Mouse (Mus musculus) neutrophil, adult 5-6 weeks (primary cell): ENCODE data around the gene Mrps5. TPM values are rescaled to one million over a fixed set of nuclear protein-coding genes. Genes with fewer than 3 reads are reported as not detected.
"Not testable (repeated sequence)": the region's sequence is repeated elsewhere in the genome, so short reads cannot be mapped to it uniquely, and the experiment has no call there.

Experiments used
- ATAC-seq: fragments of 151-379, 151-347 bp; 2 replicates; pipeline ENCODE4 v1.8.0; 2017; ENCODE audit warnings: mild to moderate bottlenecking, moderate TSS enrichment; ENCODE audit not compliant: insufficient number of reproducible peaks, poor library complexity, low FRiP score, severe bottlenecking; ENCODE audit errors: extremely low read depth
- total RNA-seq: library from RNA; stranded (forward); fragments of 200-1000 nt; gene quantifications from 2 replicates; pipeline ENCODE4 v1.2.3, GENCODE M21; 2017

Mrps5 gene
- total RNA-seq = 29.9 and 34.9 TPM in 2 replicates

DNA sequence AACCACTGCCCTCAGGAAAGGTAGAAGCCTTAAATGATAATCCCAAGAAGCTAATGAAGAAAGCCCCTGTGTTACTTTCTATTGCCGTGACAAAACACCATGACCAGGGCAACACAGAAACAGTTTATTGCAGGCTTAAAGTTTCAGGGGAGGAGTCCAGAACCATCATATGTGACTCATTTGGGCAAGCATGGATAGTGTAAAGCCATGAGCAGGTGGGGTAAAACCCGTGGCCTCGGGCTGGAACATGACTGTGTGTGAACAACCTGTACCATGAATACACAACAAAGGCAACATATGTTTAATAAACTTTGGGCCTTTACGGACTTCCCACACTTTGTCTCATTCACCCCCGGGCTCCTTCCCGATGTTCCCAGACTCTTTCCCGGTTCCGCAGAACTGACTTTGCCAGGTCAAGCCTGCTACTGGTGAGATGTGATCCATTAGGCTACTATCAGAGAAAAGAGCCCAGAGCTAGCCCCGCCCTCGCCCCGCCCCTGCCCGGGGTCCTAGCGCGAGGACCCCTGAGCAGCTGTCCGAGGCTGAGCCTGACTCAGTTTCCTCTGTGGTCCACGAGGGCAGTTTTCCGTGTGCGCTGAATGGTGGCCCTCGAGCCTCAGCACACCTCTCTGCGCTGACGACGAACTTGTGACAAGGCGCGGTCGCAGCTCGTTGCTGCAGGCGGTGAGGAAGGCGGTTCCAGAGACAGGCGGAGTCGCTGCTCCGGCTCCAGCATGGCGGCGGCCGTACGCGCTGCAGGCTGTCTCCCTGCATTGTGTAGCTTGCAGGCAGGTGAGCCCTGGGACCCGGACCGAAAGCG is at the start of gene Mrps5, which contains the start of gene Zfp661:
Mrps5 (plus strand) TSS at position 529 of the 820 bp plus-strand sequence.
Zfp661 (minus strand) TSS at position 401 of the 820 bp plus-strand sequence.
- ATAC-seq = peak; percentile 48

DNA sequence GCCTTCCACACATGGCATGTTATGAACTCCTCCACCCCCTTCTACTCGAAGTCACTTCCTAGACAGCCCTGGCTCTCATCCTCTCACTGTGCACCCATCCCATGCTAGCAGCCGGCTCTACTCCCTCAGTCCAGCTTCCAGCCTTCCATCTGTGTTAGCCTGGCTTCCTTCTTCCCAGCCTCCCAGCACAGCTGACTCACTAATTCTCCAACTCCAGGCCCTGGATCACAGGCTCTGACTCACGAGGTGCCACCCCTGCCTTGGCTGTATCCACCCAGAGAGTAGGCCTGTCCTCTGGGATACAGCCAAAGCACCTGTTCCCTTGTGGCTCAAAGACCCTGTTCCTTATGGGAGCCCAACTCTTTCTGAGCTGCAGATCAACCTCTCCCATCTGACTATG is 49.5 kb upstream of the Mrps5 start:
- no peak for ATAC-seq

DNA sequence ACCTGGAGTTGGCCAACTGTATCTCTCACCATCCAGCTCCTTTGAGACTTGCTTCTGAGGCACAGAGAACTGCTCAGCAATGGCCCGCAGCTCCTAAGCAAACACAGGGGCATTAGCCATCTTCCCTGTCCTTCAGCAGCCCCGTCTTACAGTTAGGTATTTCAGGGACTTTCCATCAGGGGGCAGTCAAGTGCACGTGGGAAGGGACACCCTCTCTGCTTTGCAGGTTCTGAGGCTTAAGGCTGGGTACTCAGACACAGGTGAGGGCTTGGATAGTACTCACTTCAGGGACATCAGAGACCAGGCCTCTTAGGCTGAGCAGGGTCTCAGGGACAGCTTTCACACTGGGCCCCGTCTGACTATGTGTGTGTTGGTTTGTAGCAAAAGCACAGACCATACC is 47.5 kb upstream of the Mrps5 start:
- no peak for ATAC-seq

DNA sequence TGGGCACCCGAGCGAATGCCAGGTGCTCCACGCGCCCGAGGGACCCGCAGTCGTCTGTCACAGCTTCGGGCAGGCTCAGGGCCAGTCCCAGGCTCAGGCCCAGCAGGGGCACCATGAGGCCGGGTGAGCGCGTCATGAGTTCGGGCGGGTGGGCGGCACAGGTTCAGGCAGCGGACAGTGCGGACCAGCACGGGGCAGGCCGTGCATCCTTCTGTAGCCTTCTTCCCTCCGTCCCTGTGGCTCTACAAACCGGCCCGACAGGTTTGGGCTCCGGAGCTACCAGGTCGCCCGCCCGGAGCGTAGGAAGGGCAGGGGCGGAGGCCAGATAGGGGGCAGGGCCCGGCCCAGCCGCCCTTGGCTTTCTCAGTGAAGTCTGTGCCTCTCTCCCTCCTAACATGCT is 45.8 kb upstream of the Mrps5 start, which contains the start of gene Prom2:
Prom2 (minus strand) TSS at position 283 of the 400 bp plus-strand sequence.
- ATAC-seq = no peak

DNA sequence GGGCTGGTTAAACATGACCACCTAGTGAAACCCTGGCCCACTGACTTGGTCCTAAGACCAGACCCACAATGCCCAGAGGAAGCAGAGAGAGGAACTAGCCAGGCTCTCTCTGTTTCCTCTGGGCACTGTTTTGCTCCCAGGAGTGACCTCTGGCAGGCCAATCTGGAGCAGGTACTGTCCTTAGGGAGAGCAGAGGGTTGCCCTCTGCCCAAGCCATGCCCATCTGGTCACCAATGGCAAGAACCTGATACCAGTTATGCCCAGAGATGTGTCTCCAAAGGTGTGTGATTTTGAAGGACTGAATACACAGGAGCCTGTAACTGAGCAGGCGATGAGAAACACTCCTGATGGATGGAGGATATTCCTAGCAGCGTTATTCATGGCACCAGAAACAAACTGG is 45.3 kb upstream of the Mrps5 start:
- ATAC-seq = no peak

DNA sequence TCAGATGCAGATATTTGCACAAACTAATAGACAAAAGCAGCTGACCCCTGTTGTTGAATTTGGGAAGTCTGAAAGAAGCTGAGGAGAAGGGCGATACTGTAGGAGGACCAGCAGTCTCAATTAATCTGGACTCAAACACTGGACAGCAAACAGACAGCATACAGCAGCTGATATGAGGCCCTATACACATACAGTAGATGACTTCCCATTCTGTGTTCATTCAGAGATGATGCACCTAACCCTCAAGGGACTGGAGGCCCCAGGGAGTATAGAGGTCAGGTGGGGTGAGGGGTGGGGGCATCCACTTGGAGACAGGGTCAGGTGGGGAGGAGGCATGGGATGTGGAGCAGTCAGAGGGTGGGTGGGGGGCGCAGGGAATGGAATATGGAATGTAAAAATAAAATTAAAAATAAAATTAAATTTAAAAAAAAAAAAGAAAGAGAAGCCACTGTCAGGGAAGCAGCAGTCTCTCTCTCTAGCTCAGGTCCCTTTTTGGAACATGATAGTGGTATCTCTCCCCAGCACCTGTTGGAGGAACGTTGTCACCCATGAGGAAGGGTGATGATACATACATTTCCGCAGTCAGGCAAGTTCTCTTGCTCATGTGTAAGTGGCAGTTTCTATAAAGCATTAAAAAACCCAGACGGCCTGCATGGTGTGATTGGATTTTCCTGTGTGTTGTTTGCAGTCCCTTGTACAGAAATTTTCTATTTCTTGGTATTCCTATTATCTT is 38.5 kb upstream of the Mrps5 start:
- ATAC-seq = no peak

DNA sequence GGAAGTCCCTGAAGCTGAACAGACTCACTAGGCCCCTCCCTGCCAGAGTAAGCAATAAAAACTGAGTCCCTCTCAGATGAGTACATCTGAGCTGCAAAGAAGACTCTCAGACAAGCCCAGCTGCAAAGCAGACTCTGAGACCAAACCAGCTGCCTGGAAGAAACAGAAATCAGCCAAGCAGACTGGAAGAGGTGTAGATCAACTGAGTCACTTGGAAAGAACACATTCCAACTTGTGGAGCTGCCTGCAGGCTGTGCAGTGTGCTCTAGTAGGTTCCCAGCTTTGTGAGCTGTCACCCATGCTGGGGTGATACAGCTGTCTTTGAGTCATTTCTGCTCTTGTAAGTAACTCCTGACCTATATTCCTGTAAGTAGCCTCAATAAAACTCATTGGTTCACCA is 37.3 kb upstream of the Mrps5 start:
- no peak for ATAC-seq

DNA sequence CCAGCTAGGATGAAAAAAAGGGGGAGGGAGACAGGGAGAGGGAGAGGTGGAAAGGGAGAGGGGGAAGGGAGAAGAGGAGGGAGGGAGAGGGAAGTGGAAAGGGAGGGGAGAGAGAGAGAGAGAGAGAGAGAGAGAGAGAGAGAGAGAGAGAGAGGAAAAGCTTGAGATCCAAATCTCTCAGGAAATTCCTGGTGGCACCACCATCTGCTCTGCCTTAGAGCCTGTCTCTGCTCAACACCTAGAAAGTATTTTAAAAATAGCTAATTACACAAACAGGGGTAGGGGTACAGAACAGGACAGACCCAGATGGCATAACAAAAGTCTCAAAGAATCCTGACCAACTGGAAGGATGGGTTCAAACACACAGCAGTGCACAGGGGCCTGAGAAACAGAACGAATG is 36.6 kb upstream of the Mrps5 start:
- ATAC-seq = no peak

DNA sequence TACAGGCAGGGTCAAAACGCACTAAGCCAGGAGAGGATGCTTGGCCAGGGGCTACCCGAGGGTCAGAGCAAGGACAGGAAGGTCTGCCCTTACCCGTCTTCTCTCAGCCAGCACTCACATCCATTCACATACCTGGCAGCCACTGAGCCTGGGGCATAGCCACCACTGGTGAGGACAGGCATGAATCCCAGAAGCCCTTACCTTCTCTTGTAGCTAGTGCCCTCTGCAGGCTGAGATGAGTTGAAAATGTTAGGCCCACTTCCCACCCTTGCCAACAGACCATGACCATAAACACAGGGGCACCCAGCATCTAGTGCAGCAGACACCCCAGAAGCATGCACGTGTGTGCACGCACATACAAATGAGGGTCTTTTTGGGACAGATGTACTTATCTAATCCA is 35.9 kb upstream of the Mrps5 start:
- ATAC-seq = no peak

DNA sequence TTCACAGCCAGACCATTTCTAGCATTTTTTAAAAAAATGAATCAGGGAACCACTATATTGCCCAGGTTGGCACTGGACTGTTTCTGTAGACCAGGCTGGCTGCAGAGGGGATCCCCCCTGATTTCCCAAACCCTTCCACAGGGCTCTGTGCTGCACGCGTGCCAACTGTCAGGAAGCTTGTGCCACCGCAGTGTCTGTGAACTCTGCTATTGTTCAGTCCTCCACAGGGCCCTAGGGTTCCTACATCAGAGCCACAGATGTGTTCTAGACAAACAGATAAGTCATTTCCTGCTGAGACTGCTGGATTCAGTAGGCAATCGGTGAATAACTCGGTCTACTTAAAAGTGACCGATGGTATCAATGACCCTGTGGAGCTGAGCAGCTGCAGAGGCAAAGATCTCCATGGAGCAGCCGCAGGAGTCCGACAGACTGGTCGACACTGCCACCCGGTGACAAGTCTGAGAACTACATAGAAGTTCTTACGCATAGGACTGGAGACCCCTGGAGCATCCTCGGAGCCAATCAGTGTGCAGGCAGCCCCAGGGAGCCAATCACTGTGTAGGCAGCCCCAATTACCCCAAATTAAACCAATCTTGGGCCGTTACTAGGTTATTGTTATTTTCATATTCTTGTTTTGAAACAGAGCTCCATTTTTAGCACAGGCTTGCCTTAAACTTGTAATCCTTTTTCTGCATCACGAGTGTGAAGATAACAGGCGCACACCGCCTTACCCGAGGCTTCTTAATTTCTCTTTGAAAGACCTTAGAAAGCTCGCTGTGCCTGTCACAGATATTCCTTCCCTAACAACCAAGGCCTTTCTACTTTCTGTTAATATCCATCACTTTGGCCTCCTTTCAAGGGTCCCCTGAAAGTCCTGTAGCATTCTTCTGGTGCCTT is 27.7 kb upstream of the Mrps5 start:
- peak; percentile 62; the same call in 1 of the 2 replicates for ATAC-seq

DNA sequence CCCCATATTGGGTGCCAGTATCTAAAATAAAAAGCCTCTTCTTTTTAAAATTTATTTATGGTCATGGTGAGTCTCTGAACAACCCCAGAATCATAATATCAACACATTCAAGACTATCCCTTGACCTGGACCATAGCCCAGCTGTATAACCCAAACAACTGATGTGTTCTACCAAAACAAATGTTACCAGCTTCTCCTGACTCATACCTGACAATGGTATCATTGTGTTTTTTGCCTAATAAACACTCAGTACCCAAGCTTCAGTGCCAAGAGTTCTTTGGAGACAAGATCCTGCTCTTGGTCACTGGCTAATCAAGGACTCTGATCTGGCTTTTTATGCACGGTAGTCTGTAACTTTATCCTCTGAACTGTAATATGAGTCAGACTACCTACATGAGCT is 13.7 kb upstream of the Mrps5 start:
- ATAC-seq = no peak

DNA sequence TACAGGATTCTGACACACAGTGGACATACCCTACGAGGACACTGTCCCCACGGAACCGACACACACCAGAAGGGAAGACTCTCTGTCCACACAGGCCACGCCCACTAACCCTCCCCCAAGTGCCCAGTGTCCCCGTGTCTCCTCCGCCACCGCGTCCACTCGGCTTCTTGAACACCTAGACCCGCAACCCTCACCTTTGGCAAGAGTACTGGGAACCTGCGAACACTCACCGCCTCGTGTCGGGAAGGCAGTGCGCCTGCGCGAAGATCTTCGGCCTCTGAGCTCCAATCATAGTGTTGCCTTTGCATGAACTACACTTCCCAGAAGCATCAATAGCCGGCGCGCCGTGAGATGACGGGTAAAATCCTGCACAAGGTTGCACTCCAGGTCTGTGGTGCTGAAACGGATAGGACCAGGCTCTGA is 2.6 kb upstream of the Mrps5 start:
- peak; percentile 88 for ATAC-seq

DNA sequence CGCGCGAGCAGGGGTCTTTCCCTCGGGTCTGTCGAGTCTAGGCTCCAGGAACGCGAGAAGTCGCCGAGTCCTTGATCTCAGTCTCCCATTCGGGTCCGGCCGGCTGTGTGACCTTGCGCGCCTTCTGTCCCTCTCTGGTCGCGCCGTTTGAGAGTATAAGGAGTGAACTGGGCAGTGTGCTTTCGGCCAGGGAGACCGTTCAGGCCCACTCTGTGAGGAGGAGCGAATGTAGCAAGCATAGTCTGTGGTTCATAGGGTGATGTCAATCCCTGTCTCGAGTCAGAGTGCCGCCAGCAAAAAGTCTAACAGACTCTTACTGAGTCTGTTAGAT is 457 bp downstream of the Mrps5 start:
- no peak for ATAC-seq

DNA sequence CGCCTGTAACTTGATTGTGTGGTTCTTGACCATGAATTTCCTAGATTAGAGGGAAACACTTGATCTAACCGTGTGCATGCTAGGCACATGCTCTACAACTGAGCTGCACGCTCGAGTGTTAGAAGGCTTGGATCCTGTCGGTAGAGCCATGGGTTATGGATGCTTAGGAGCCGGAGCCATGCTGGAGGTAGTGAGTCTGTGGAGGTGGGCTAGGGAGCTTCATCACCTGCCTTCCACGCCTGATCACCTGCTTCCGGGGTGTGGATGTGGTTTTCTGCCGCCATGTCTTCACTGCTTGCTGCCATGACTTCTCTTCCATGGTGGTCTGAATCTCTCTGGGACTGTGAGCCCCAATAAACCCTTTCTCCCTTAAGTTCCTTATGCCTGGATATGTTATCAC is 1.9 kb downstream of the Mrps5 start:
- ATAC-seq = no peak

DNA sequence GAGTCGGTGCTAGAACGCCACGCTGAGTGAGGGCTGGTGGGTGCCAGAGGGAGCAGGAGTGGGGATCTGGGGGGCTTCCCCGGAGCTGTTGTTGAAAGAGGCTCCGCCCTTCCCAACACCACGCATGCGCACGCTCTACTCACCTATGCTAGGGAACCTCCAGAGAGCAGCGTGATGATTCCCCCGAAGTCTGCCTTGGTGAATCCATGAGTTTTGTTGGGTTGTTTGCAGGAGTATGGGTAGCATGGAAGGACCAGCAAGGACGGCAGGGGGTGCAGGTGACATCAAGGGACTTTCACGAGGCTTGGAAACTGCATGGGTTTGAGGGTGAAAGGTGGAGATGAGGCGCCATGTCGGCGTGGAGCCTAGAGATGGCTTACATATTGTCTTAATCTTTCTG is 3.2 kb downstream of the Mrps5 start:
- no peak for ATAC-seq

DNA sequence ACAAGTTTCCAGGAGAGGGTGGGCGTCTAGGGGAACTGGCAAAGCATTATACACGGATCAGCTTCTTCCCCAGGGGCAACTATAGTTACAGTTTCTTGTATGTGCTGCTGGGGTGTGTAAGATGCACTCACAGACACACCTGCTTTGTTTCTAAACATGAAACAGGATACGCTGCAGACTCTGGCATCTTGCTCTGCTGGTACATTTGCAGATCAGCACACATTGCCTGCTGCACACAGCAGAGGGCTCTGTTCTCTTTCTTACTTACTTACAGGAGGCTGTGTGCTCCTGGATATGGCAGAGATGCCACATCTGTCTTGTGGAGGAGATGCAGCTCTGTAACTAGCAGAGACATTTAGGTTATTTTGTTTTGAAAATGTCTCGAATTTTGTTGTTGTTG is 3.8 kb downstream of the Mrps5 start:
- no peak for ATAC-seq

DNA sequence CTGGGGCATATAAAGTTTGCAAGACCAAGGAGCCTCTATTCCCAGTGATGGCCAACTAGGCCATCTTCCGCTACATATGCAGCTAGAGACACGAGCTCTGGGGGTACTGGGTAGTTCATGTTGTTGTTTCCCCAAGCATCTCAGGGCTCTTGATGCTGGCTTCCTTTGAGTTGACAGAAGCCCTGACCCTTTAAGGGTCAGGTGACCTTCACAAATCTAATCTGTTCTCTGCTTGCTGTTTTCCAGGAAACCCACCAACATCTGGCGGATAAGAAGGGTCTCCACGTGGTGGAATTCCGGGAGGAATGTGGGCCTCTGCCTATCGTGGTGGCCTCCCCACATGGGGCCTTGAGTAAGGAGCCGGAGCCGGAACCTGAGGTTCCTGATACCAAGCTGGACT is 16.4 kb downstream of the Mrps5 start:
- ATAC-seq = not testable (repeated sequence)

DNA sequence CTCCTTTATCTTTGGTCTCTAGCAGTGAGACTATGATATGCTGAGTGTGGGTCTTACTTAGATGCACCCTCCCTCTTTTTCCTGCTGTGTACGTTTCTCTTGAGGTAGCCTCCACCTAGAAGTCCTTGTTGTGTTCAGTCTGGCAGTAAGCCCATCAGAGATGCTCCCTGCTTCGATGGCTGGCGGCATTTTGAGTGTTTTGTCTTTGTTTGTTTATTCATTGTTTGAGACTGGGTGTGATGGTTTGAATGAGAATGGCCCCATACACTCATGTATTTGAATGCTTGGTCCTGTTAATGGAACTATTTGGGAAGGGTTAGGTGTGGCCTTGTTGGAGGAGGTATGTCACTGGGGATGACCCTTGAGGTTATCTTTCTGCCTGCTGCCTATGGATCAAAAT is 18.2 kb downstream of the Mrps5 start:
- ATAC-seq = no peak

DNA sequence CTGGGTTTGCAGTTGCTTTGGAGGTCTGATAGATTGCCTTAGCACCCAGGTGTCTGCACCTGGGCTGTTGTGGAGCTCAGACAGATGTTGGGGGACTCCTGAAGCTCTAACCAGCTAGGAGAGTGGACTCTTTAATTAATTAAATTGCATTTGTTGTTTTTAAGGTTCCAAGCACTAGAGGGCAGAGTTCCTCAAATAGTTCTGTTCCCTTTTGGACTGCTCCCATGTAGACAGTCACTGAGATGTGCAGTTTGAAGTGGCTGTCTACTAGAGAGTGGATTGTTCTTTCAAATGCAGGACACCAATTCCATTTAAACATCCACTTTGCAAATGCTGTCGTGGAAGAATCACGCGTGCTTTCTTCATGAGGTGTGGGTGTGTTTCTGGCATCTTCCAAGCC is 21.2 kb downstream of the Mrps5 start:
- ATAC-seq = no peak
